Mouse (Mus musculus) MEL (cell line): ENCODE measurements at regions not wholly inside any gene's neighbourhood (a gene's known extent, or its start where the extent isn't known, plus 50 kb on each side); places are given as distances from the start of the nearest gene placed in this dataset.

ENCODE experiments used
- DNase-seq: peaks from one replicate; pipeline ENCODE4 v3.0.0; 2011; ENCODE audit warnings: low read depth, low spot score
- H3K27ac ChIP-seq: 2 replicates; pipeline ENCODE4 v1.5.1; 2012; ENCODE audit warnings: low read depth, mild to moderate bottlenecking, control low read depth, low read length, moderate library complexity; ENCODE audit not compliant: control insufficient read depth
- H3K27me3 ChIP-seq, 2 experiments: fragments of 150-350 bp in 1 of 2; sonication (generic) in 1 of 2; 2 replicates each; pipeline ENCODE4 v1.6.1; 2012; ENCODE audit warnings: low read length in 2 of 2, mild to moderate bottlenecking in 2 of 2, improper control_type of control experiment in 1 of 2, moderate library complexity in 1 of 2; ENCODE audit not compliant: insufficient read depth in 2 of 2, control insufficient read depth in 1 of 2
- H3K36me3 ChIP-seq, 2 experiments: 2 replicates each; pipeline ENCODE4 v1.6.1; 2012 to 2014; ENCODE audit warnings: low read length in 2 of 2, improper control_type of control experiment in 1 of 2, inconsistent platforms in 1 of 2, mild to moderate bottlenecking in 1 of 2; ENCODE audit not compliant: insufficient read depth in 2 of 2, control insufficient read depth in 1 of 2
- H3K4me1 ChIP-seq, 2 experiments: fragments of 150-350 bp in 1 of 2; sonication (generic) in 1 of 2; 2 replicates each; pipeline ENCODE4 v1.6.1; 2012; ENCODE audit warnings: low read length in 2 of 2, improper control_type of control experiment in 1 of 2, mild to moderate bottlenecking in 1 of 2; ENCODE audit not compliant: insufficient read depth in 2 of 2, control insufficient read depth in 1 of 2
- H3K4me3 ChIP-seq, 2 experiments: fragments of 150-350 bp in 1 of 2; sonication (generic) in 1 of 2; 2 replicates each; pipeline ENCODE4 v1.5.1; 2012; ENCODE audit warnings: low read depth in 2 of 2, low read length in 2 of 2, mild to moderate bottlenecking in 2 of 2, moderate library complexity in 2 of 2, control low read depth in 1 of 2, improper control_type of control experiment in 1 of 2; ENCODE audit not compliant: control insufficient read depth in 1 of 2, insufficient read depth in 1 of 2
- H3K79me2 ChIP-seq: 2 replicates; pipeline ENCODE4 v1.6.1; 2012; ENCODE audit warnings: mild to moderate bottlenecking, low read length, moderate library complexity; ENCODE audit not compliant: control insufficient read depth, poor library complexity, insufficient read depth
- H3K9ac ChIP-seq: 2 replicates; pipeline ENCODE4 v1.6.1; 2012; ENCODE audit warnings: low read depth, mild to moderate bottlenecking, control low read depth, low read length, moderate library complexity; ENCODE audit not compliant: control insufficient read depth, poor library complexity, severe bottlenecking
- H3K9me3 ChIP-seq: fragments of 150-350 bp; sonication (generic); replicated peaks from 2 replicates; pipeline ENCODE4 v1.6.1; 2012; ENCODE audit warnings: mild to moderate bottlenecking, low read length, improper control_type of control experiment, moderate library complexity; ENCODE audit not compliant: insufficient read depth
- BHLHE40 ChIP-seq: IDR thresholded peaks from 2 replicates; pipeline ENCODE4 v1.6.1; 2012; ENCODE audit warnings: low read depth, mild to moderate bottlenecking, inconsistent platforms, low read length, improper control_type of control experiment, borderline replicate concordance
- CHD1 ChIP-seq: IDR thresholded peaks from 2 replicates; pipeline ENCODE4 v1.6.1; 2012; ENCODE audit warnings: low read depth, mild to moderate bottlenecking, inconsistent platforms, low read length, improper control_type of control experiment
- CHD2 ChIP-seq: IDR thresholded peaks from 2 replicates; pipeline ENCODE4 v1.6.1; 2011; ENCODE audit warnings: low read length, improper control_type of control experiment
- CTCF ChIP-seq, 3 experiments: IDR thresholded peaks in 2 of 3; conservative IDR thresholded peaks in 1 of 3; 2 replicates each; pipeline ENCODE4 v1.5.1; 2011 to 2012; ENCODE audit warnings: low read length in 3 of 3, low read depth in 2 of 3, mild to moderate bottlenecking in 2 of 3, improper control_type of control experiment in 1 of 3, inconsistent platforms in 1 of 3, mixed read lengths in 1 of 3, moderate library complexity in 1 of 3; ENCODE audit not compliant: control insufficient read depth in 1 of 3, insufficient read depth in 1 of 3, poor library complexity in 1 of 3, severe bottlenecking in 1 of 3
- EP300 ChIP-seq, 2 experiments: IDR thresholded peaks; 2 replicates each; pipeline ENCODE4 v1.6.1; 2011; ENCODE audit warnings: improper control_type of control experiment in 2 of 2, low read length in 2 of 2, low read depth in 1 of 2, mild to moderate bottlenecking in 1 of 2
- GABPA ChIP-seq: IDR thresholded peaks from 2 replicates; pipeline ENCODE4 v1.6.1; 2012; ENCODE audit warnings: low read depth, mild to moderate bottlenecking, inconsistent platforms, low read length, improper control_type of control experiment, moderate library complexity
- JUND ChIP-seq: IDR thresholded peaks from 2 replicates; pipeline ENCODE4 v1.6.1; 2011; ENCODE audit warnings: low read depth, mild to moderate bottlenecking, improper control_type of control experiment, low read length
- MAZ ChIP-seq: IDR thresholded peaks from 2 replicates; pipeline ENCODE4 v1.6.1; 2012; ENCODE audit warnings: low read depth, mild to moderate bottlenecking, inconsistent platforms, low read length, improper control_type of control experiment
- MYB ChIP-seq: IDR thresholded peaks from 2 replicates; pipeline ENCODE4 v1.6.1; 2011; ENCODE audit warnings: mild to moderate bottlenecking, low read depth, low read length, improper control_type of control experiment
- MYC ChIP-seq: IDR thresholded peaks from 2 replicates; pipeline ENCODE4 v1.6.1; 2011; ENCODE audit warnings: low read depth, mild to moderate bottlenecking, low read length, improper control_type of control experiment, moderate library complexity
- NELFE ChIP-seq: IDR thresholded peaks from 2 replicates; pipeline ENCODE4 v1.6.1; 2011; ENCODE audit warnings: low read depth, low read length, improper control_type of control experiment
- NRF1 ChIP-seq: IDR thresholded peaks from 2 replicates; pipeline ENCODE4 v1.6.1; 2014; ENCODE audit warnings: low read depth, mild to moderate bottlenecking, inconsistent platforms, low read length, improper control_type of control experiment, moderate library complexity; ENCODE audit not compliant: poor library complexity, insufficient read depth, severe bottlenecking
- POLR2A ChIP-seq, 2 experiments: IDR thresholded peaks; 2 replicates each; pipeline ENCODE4 v1.6.1; 2011 to 2012; ENCODE audit warnings: low read length in 2 of 2, mild to moderate bottlenecking in 2 of 2, control low read depth in 1 of 2, improper control_type of control experiment in 1 of 2, low read depth in 1 of 2, moderate library complexity in 1 of 2; ENCODE audit not compliant: control insufficient read depth in 1 of 2, insufficient read depth in 1 of 2, poor library complexity in 1 of 2
- POLR2AphosphoS2 ChIP-seq: IDR thresholded peaks from 2 replicates; pipeline ENCODE4 v1.6.1; 2011; ENCODE audit warnings: low read length, improper control_type of control experiment
- SIN3A ChIP-seq: IDR thresholded peaks from 2 replicates; pipeline ENCODE4 v1.6.1; 2012; ENCODE audit warnings: low read length, improper control_type of control experiment, inconsistent platforms
- SMC3 ChIP-seq: IDR thresholded peaks from 2 replicates; pipeline ENCODE4 v1.6.1; 2011; ENCODE audit warnings: low read depth, low read length, improper control_type of control experiment
- UBTF ChIP-seq: IDR thresholded peaks from 2 replicates; pipeline ENCODE4 v1.6.1; 2012; ENCODE audit warnings: low read depth, mild to moderate bottlenecking, inconsistent platforms, low read length, improper control_type of control experiment, moderate library complexity, borderline replicate concordance; ENCODE audit not compliant: insufficient read depth
- USF1 ChIP-seq: IDR thresholded peaks from 2 replicates; pipeline ENCODE4 v1.6.1; 2014; ENCODE audit warnings: low read depth, mild to moderate bottlenecking, inconsistent platforms, low read length, improper control_type of control experiment, moderate library complexity
- USF2 ChIP-seq, 2 experiments: IDR thresholded peaks; 2 replicates each; pipeline ENCODE4 v1.6.1; 2011 to 2012; ENCODE audit warnings: improper control_type of control experiment in 2 of 2, low read length in 2 of 2, borderline replicate concordance in 1 of 2, inconsistent platforms in 1 of 2, low read depth in 1 of 2, mild to moderate bottlenecking in 1 of 2; ENCODE audit not compliant: insufficient read depth in 1 of 2
- ZKSCAN1 ChIP-seq: IDR thresholded peaks from 2 replicates; pipeline ENCODE4 v1.6.1; 2012; ENCODE audit warnings: low read depth, mild to moderate bottlenecking, inconsistent platforms, low read length, improper control_type of control experiment, moderate library complexity
- ZMIZ1 ChIP-seq: IDR thresholded peaks from 2 replicates; pipeline ENCODE4 v1.6.1; 2012; ENCODE audit warnings: low read depth, mild to moderate bottlenecking, inconsistent platforms, low read length, improper control_type of control experiment, moderate library complexity
- ZNF384 ChIP-seq: IDR thresholded peaks from 2 replicates; pipeline ENCODE4 v1.6.1; 2012; ENCODE audit warnings: low read depth, mild to moderate bottlenecking, inconsistent platforms, low read length, improper control_type of control experiment

- TF ChIP-seq EP300 (IDR thresholded peaks at IDR 0.05; ENCODE audit: low read depth in 1 of 2, low read length in 2 of 2) = no peak
- TF ChIP-seq ZNF384 = no peak
- TF ChIP-seq MAZ = no peak
- TF ChIP-seq POLR2AphosphoS2 = no peak
- no peak for TF ChIP-seq CTCF (IDR thresholded peaks at IDR 0.05 in 2 of 3, conservative IDR thresholded peaks at IDR 0.05 in 1 of 3; ENCODE audit: control insufficient read depth in 1 of 3, insufficient read depth in 1 of 3, low read depth in 2 of 3, low read length in 3 of 3, poor library complexity in 1 of 3, severe bottlenecking in 1 of 3)
- no peak for TF ChIP-seq POLR2A (IDR thresholded peaks at IDR 0.05; ENCODE audit: control insufficient read depth in 1 of 2, insufficient read depth in 1 of 2, low read depth in 1 of 2, low read length in 2 of 2, poor library complexity in 1 of 2)
- no peak for TF ChIP-seq SMC3
- TF ChIP-seq MYC = no peak
- no peak for TF ChIP-seq NRF1
- no peak for TF ChIP-seq NELFE
- TF ChIP-seq SIN3A = no peak
- no peak for TF ChIP-seq GABPA
- no peak for TF ChIP-seq MYB
- TF ChIP-seq BHLHE40 = no peak
- no peak for TF ChIP-seq USF1
- TF ChIP-seq USF2 (IDR thresholded peaks at IDR 0.05; ENCODE audit: borderline replicate concordance in 1 of 2, insufficient read depth in 1 of 2, low read depth in 1 of 2, low read length in 2 of 2) = no peak
Observed at GRCm38 (mm10) chr10:9071630-9072029, 185.8 kb upstream of the Sash1 start.

GRCm38 (mm10) chr10:9069608-9070190, 183.8 kb upstream of the Sash1 start:
- H3K27ac ChIP-seq = no peak overlapping the region
- no peaks in the 10 kb centered on the region for H3K9me3 ChIP-seq
- no peaks in the 10 kb centered on the region for H3K79me2 ChIP-seq
- TF ChIP-seq SIN3A = no peak
- TF ChIP-seq CHD2 = no peak
- no peak for TF ChIP-seq CHD1
- TF ChIP-seq ZMIZ1 = no peak
- TF ChIP-seq EP300 (IDR thresholded peaks at IDR 0.05; ENCODE audit: low read depth in 1 of 2, low read length in 2 of 2) = no peak
- TF ChIP-seq ZKSCAN1 = no peak
- TF ChIP-seq MYB = no peak
- TF ChIP-seq USF2 (IDR thresholded peaks at IDR 0.05; ENCODE audit: borderline replicate concordance in 1 of 2, insufficient read depth in 1 of 2, low read depth in 1 of 2, low read length in 2 of 2) = no peak
- TF ChIP-seq JUND = no peak
- no peak for TF ChIP-seq MYC
- no peak for TF ChIP-seq UBTF
- H3K36me3 ChIP-seq = no peaks in the 10 kb centered on the region
- no peaks in the 10 kb centered on the region for H3K4me1 ChIP-seq
- H3K9ac ChIP-seq = no peak overlapping the region
- no peaks in the 10 kb centered on the region for H3K27me3 ChIP-seq
- no peak for DNase-seq
- H3K4me3 ChIP-seq = no peak overlapping the region

More at GRCm38 (mm10) chr10:9071630-9072029, 185.8 kb upstream of the Sash1 start:
- Histone ChIP-seq H3K9me3 (no peaks in the 10 kb centered on the region), H3K36me3 (no peaks in the 10 kb centered on the region), H3K27ac (no peak overlapping the region), H3K4me1 (no peaks in the 10 kb centered on the region), H3K4me3 (no peak overlapping the region), H3K9ac (no peak overlapping the region), H3K79me2 (no peaks in the 10 kb centered on the region), H3K27me3 (no peaks in the 10 kb centered on the region)
- no peak for DNase-seq
